Comparison of ENCODE assay signal across 15 mouse cellular contexts in the genomic region with DNA sequence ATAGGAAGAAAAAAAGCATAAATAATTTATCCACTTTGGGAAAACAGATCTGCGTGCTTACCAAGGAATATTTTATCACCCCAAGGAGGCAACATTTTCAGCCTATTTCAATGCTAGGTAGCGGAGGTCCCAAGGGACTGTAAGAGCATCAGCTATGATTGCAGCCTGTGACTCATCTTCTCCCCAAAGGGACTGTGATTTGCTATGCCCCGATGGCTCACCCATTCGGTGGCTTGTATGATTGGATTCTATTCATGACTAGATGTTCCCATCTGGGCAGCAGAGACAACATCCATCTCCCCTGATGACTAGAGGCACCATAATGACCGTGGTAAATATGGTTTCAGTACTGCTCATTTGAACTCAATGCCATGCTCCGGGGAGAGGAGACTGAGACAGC.
"Had no signal": no experiment of that assay in that cellular context is flagged by ENCODE, and none has a peak within 500 bp of the region (broad histone marks: within the 10 kb centered on the region; RNA-seq: fewer than 3 reads in every experiment).

No protein-coding gene starts in this region.

- H3K27ac ChIP-seq: kidney, postnatal 0 days; limb, embryonic 15.5 days; liver, embryonic 12.5 days; midbrain, embryonic 15.5 days; stomach, postnatal 0 days had no signal

- H3K4me1 ChIP-seq: limb, embryonic 15.5 days; liver, embryonic 12.5 days; megakaryocyte, embryonic 14.5 days; midbrain, embryonic 15.5 days had no signal

- H3K27me3 ChIP-seq: limb, embryonic 15.5 days; liver, embryonic 12.5 days; megakaryocyte, embryonic 14.5 days; midbrain, embryonic 15.5 days had no signal

- ATAC-seq: liver, embryonic 12.5 days; midbrain, embryonic 15.5 days had no signal

- H3K36me3 ChIP-seq: limb, embryonic 15.5 days; liver, embryonic 12.5 days; midbrain, embryonic 15.5 days had no signal

- H3K9me3 ChIP-seq: limb, embryonic 15.5 days; liver, embryonic 12.5 days; midbrain, embryonic 15.5 days had no signal

- H3K4me3 ChIP-seq: limb, embryonic 15.5 days; liver, embryonic 12.5 days; megakaryocyte, embryonic 14.5 days; midbrain, embryonic 15.5 days had no signal

- DNase-seq: kidney, adult 8-10 months; kidney, postnatal 36 days; layer of hippocampus, adult 9-11 months; layer of hippocampus, postnatal 36 days; lung, postnatal 10 days; lung, postnatal 4 days; right cerebral cortex, adult 18-20 months; thymus, postnatal 4 days had no signal

- H3K9ac ChIP-seq: limb, embryonic 15.5 days; liver, embryonic 12.5 days; lung, embryonic 14.5 days; midbrain, embryonic 15.5 days had no signal

- H3K4me2 ChIP-seq: limb, embryonic 15.5 days; liver, embryonic 12.5 days; lung, embryonic 14.5 days; midbrain, embryonic 15.5 days had no signal
